In genomic region chr2:21044007-21044406, GRCm38 (mm10) we compare ENCODE assay signal across 14 mouse cellular contexts.
DNase-seq lines count a peak whose midpoint lies in the region; ATAC-seq lines count a peak whose summit lies in the region.
"Had no signal": no experiment of that assay in that cellular context is flagged by ENCODE, and none has a peak within 500 bp of the region (broad histone marks: within the 10 kb centered on the region; RNA-seq: fewer than 3 reads in every experiment).

No protein-coding gene starts in this region.

- no peaks in the 10 kb centered on the region for H3K27me3 ChIP-seq in neural tube, embryonic 11.5 days (ENCODE audit: control insufficient read depth, insufficient read depth, low read length)
- H3K27me3 ChIP-seq in hindbrain, embryonic 10.5 days (ENCODE audit: insufficient read depth, poor library complexity, severe bottlenecking): no peaks in the 10 kb centered on the region
- H3K27me3 ChIP-seq in midbrain, embryonic 14.5 days (ENCODE audit: control insufficient read depth, insufficient read depth, low read length): no peaks in the 10 kb centered on the region

- H3K9ac ChIP-seq in neural tube, embryonic 11.5 days (ENCODE audit: low read length): peak overlapping the region; percentile 40
- H3K9ac ChIP-seq in midbrain, embryonic 14.5 days (replicated peaks; ENCODE audit: low read length): no peak overlapping the region; the same call in 1 of the 2 replicates

- no peaks in the 10 kb centered on the region for H3K9me3 ChIP-seq in neural tube, embryonic 11.5 days (ENCODE audit: control insufficient read depth, low read length)
- H3K9me3 ChIP-seq in hindbrain, embryonic 10.5 days: no peaks in the 10 kb centered on the region
- no peaks in the 10 kb centered on the region for H3K9me3 ChIP-seq in midbrain, embryonic 14.5 days (ENCODE audit: control insufficient read depth, low read length)

- H3K4me2 ChIP-seq in neural tube, embryonic 11.5 days (ENCODE audit: low read depth): no peak overlapping the region
- no peak overlapping the region for H3K4me2 ChIP-seq in midbrain, embryonic 14.5 days (ENCODE audit: low read length)
- H3K4me2 ChIP-seq: liver, embryonic 11.5 days had no signal

- peak; percentile 31 for DNase-seq in neural tube, embryonic 11.5 days (ENCODE audit: low spot score)
- no peak for DNase-seq in neural tube, embryonic 10.5 days (ENCODE audit: extremely low spot score, low spot score)
- DNase-seq in hindbrain, embryonic 10.5 days (ENCODE audit: low spot score): peak; percentile 25
- peak; percentile 55 for DNase-seq in midbrain, embryonic 14.5 days
- no peak for DNase-seq in layer of hippocampus, postnatal 25 days (ENCODE audit: extremely low spot score in 1 of 2, low spot score in 1 of 2)
- DNase-seq in kidney, postnatal 14 days: no peak
- DNase-seq in cerebellum, postnatal 10 days: no peak
- DNase-seq: adrenal gland, postnatal 36 days; cerebellum, adult 9-11 months; heart, postnatal 36 days; right cerebral cortex, adult 18-20 months; thymus, postnatal 36 days had no signal

- no peak overlapping the region for H3K27ac ChIP-seq in neural tube, embryonic 11.5 days (ENCODE audit: low read depth, low read length)
- H3K27ac ChIP-seq in hindbrain, embryonic 10.5 days: peak overlapping the region; percentile 84
- peak overlapping the region; percentile 73 for H3K27ac ChIP-seq in midbrain, embryonic 14.5 days (replicated peaks; ENCODE audit: low read depth, low read length)
- H3K27ac ChIP-seq: kidney, postnatal 0 days had no signal

- no peak overlapping the region for H3K4me3 ChIP-seq in neural tube, embryonic 11.5 days (ENCODE audit: low read depth, low read length)
- no peak overlapping the region for H3K4me3 ChIP-seq in hindbrain, embryonic 10.5 days
- H3K4me3 ChIP-seq in midbrain, embryonic 14.5 days (replicated peaks; ENCODE audit: low read depth, low read length): no peak overlapping the region

- whole genome bisulfite sequencing in neural tube, embryonic 11.5 days: 52% methylated on average over 7 of the region's 7 CpGs
- 48% methylated on average over 7 of the region's 7 CpGs for WGBS in hindbrain, embryonic 10.5 days
- 9% methylated on average over 7 of the region's 7 CpGs for WGBS in midbrain, embryonic 14.5 days

- H3K4me1 ChIP-seq in neural tube, embryonic 11.5 days (ENCODE audit: control insufficient read depth, insufficient read depth, low read length): 0 out of 2 replicates have a peak, but pooled peaks cover 3% of the 10 kb centered on the region
- peaks cover 38% of the 10 kb centered on the region for H3K4me1 ChIP-seq in hindbrain, embryonic 10.5 days (replicated peaks)
- H3K4me1 ChIP-seq in midbrain, embryonic 14.5 days (ENCODE audit: control insufficient read depth, insufficient read depth, low read length): peaks cover 27% of the 10 kb centered on the region

- peak; percentile 87 for ATAC-seq in neural tube, embryonic 11.5 days (ENCODE audit: insufficient read depth, low FRiP score, low TSS enrichment)
- ATAC-seq in midbrain, embryonic 14.5 days (ENCODE audit: low FRiP score, low TSS enrichment): peak; percentile 73

- no peaks in the 10 kb centered on the region for H3K36me3 ChIP-seq in neural tube, embryonic 11.5 days (ENCODE audit: control insufficient read depth, insufficient read depth, low read length)
- no peaks in the 10 kb centered on the region for H3K36me3 ChIP-seq in hindbrain, embryonic 10.5 days
- H3K36me3 ChIP-seq in midbrain, embryonic 14.5 days (ENCODE audit: control insufficient read depth, insufficient read depth, low read length): no peaks in the 10 kb centered on the region

Comparison
In these comparisons a context has a peak if more than half of its experiments do, and no peak if none do; other contexts are left out.
1. DNase-seq: peak in neural tube, embryonic 11.5 days (single experiment), hindbrain, embryonic 10.5 days (single experiment) and midbrain, embryonic 14.5 days (single experiment); none in neural tube, embryonic 10.5 days (single experiment), layer of hippocampus, postnatal 25 days (0 of 2), kidney, postnatal 14 days (single experiment) and cerebellum, postnatal 10 days (0 of 2).